Comparison of ENCODE assay signal across 8 mouse cellular contexts in the genomic region with DNA sequence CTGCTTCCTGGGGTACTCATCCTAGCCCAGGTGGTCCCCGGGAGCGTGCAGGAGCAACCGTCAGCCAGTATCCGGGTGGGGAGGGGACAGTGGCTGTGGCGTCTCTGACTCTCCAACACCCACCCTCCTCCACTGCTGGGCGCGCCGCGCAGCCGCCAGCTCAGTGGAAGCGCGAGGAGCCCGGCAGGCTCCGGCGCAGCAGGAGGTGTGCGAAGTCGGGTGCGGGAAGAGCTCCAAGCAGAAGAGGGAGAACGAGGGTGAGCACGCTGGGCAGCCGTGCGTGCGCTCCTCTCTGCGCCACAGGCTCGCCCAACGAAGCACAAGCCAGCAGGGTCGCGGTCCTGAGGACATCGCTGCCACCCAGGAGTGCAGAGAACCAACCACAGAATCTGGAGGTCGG. TPM values are rescaled to one million over a fixed set of nuclear protein-coding genes. Genes with fewer than 3 reads are reported as not detected.
A peak's percentile ranks its signal among the peaks of the same experiment; 100 is the strongest.
DNase-seq lines count a peak whose midpoint lies in the region; ATAC-seq and TF ChIP-seq lines count a peak whose summit lies in the region.

TSS of gene Ntsr1 (plus strand) at position 236 of the 400 bp plus-strand sequence.

- no peak for DNase-seq in heart, postnatal 14 days
- peak; percentile 64 for DNase-seq in brain, embryonic 14.5 days (ENCODE audit: low read depth)
- DNase-seq in hindbrain, embryonic 11.5 days (ENCODE audit: low spot score): peak; percentile 43
- no peak for DNase-seq in ovary, postnatal 10 days (ENCODE audit: low spot score)

- TF ChIP-seq CTCF in brain, embryonic 14.5 days (IDR thresholded peaks at IDR 0.05; ENCODE audit: borderline replicate concordance, extremely low read depth, insufficient read depth, insufficient read length): no peak

- H3K9me3 ChIP-seq in heart, embryonic 16.5 days (replicated peaks; ENCODE audit: control insufficient read depth, low read length): no peaks in the 10 kb centered on the region
- no peaks in the 10 kb centered on the region for H3K9me3 ChIP-seq in hindbrain, embryonic 11.5 days (ENCODE audit: control insufficient read depth, low read length)
- no peaks in the 10 kb centered on the region for H3K9me3 ChIP-seq in liver, embryonic 12.5 days (replicated peaks)
- H3K9me3 ChIP-seq in stomach, embryonic 16.5 days (replicated peaks; ENCODE audit: control insufficient read depth, low read length): no peaks in the 10 kb centered on the region

- H3K4me1 ChIP-seq in heart, embryonic 16.5 days (ENCODE audit: control insufficient read depth, insufficient read depth, low read length): peaks cover 3% of the 10 kb centered on the region; the same call in 1 of the 2 replicates
- peaks cover 11% of the 10 kb centered on the region for H3K4me1 ChIP-seq in hindbrain, embryonic 11.5 days (replicated peaks; ENCODE audit: control insufficient read depth, insufficient read depth, low read length)
- no peaks in the 10 kb centered on the region for H3K4me1 ChIP-seq in liver, embryonic 12.5 days
- H3K4me1 ChIP-seq in stomach, embryonic 16.5 days (ENCODE audit: control insufficient read depth, insufficient read depth, low read length): peaks cover 18% of the 10 kb centered on the region

- ATAC-seq in heart, embryonic 16.5 days (replicated peaks; ENCODE audit: extremely low read depth, insufficient read depth, low FRiP score): no peak
- 0 out of 2 replicates have a peak, but pooled peaks have one; percentile 37 for ATAC-seq in hindbrain, embryonic 11.5 days (ENCODE audit: low FRiP score)
- ATAC-seq in liver, embryonic 12.5 days: no peak
- ATAC-seq in stomach, embryonic 16.5 days (ENCODE audit: insufficient read depth, low FRiP score): no peak
- ATAC-seq in CD4-positive, CD25-positive, alpha-beta regulatory T cell, adult 4 months: no peak

- TF ChIP-seq POLR2A in brain, embryonic 14.5 days (IDR thresholded peaks at IDR 0.05; ENCODE audit: borderline replicate concordance, extremely low read depth, insufficient read depth, insufficient read length, poor library complexity, severe bottlenecking): no peak

- no peaks in the 10 kb centered on the region for H3K36me3 ChIP-seq in heart, embryonic 16.5 days (ENCODE audit: control insufficient read depth, insufficient read depth)
- no peaks in the 10 kb centered on the region for H3K36me3 ChIP-seq in hindbrain, embryonic 11.5 days (ENCODE audit: control insufficient read depth, insufficient read depth, low read length)
- H3K36me3 ChIP-seq in liver, embryonic 12.5 days: no peaks in the 10 kb centered on the region
- no peaks in the 10 kb centered on the region for H3K36me3 ChIP-seq in stomach, embryonic 16.5 days (ENCODE audit: control insufficient read depth, insufficient read depth, low read length)

- intact Hi-C loops in heart, postnatal 14 days (cut with DNase I): no loop called here

- WGBS in heart, embryonic 16.5 days: under 1% methylated on average over 30 of the region's 30 CpGs
- WGBS in hindbrain, embryonic 11.5 days: under 1% methylated on average over 30 of the region's 30 CpGs
- 1% methylated on average over 30 of the region's 30 CpGs for WGBS in liver, embryonic 12.5 days (ENCODE audit: insufficient replicate concordance)
- WGBS in stomach, embryonic 16.5 days: under 1% methylated on average over 30 of the region's 30 CpGs

- peaks cover 47% of the 10 kb centered on the region for H3K27me3 ChIP-seq in heart, embryonic 16.5 days (ENCODE audit: control insufficient read depth, insufficient read depth, low read length)
- H3K27me3 ChIP-seq in hindbrain, embryonic 11.5 days (ENCODE audit: control insufficient read depth, insufficient read depth, low read length): peaks cover 27% of the 10 kb centered on the region
- H3K27me3 ChIP-seq in liver, embryonic 12.5 days (replicated peaks): peaks cover 54% of the 10 kb centered on the region
- H3K27me3 ChIP-seq in stomach, embryonic 16.5 days (ENCODE audit: control insufficient read depth, insufficient read depth, low read length): peaks cover 34% of the 10 kb centered on the region

- peak within 1 kb of the TSS; percentile 58 for H3K4me2 ChIP-seq in heart, embryonic 16.5 days (ENCODE audit: low read depth, low read length)
- H3K4me2 ChIP-seq in hindbrain, embryonic 11.5 days (replicated peaks; ENCODE audit: low read depth, low read length): peak within 1 kb of the TSS; percentile 53
- H3K4me2 ChIP-seq in liver, embryonic 12.5 days: peak within 1 kb of the TSS; percentile 39
- peak within 1 kb of the TSS; percentile 53 for H3K4me2 ChIP-seq in stomach, embryonic 16.5 days (ENCODE audit: low read depth, low read length)

- H3K9ac ChIP-seq in heart, embryonic 16.5 days (ENCODE audit: low read length): no peak within 1 kb of the TSS
- H3K9ac ChIP-seq in hindbrain, embryonic 11.5 days (ENCODE audit: low read depth, low read length): peak within 1 kb of the TSS; percentile 34; the same call in 1 of the 2 replicates
- no peak within 1 kb of the TSS for H3K9ac ChIP-seq in liver, embryonic 12.5 days
- peak within 1 kb of the TSS; percentile 31 for H3K9ac ChIP-seq in stomach, embryonic 16.5 days (ENCODE audit: low read length)

- H3K4me3 ChIP-seq in heart, embryonic 16.5 days (ENCODE audit: low read length): peak within 1 kb of the TSS; percentile 37
- H3K4me3 ChIP-seq in hindbrain, embryonic 11.5 days (ENCODE audit: low read depth, low read length): peak within 1 kb of the TSS; percentile 29
- H3K4me3 ChIP-seq in liver, embryonic 12.5 days: 0 out of 2 replicates have a peak within 1 kb of the TSS, but pooled peaks have one; percentile 2
- peak within 1 kb of the TSS; percentile 37 for H3K4me3 ChIP-seq in stomach, embryonic 16.5 days (replicated peaks; ENCODE audit: low read length)

- no peak within 1 kb of the TSS for H3K27ac ChIP-seq in heart, embryonic 16.5 days (ENCODE audit: low read length)
- no peak within 1 kb of the TSS for H3K27ac ChIP-seq in hindbrain, embryonic 11.5 days (ENCODE audit: low read depth, low read length)
- H3K27ac ChIP-seq in liver, embryonic 12.5 days: no peak within 1 kb of the TSS
- H3K27ac ChIP-seq in stomach, embryonic 16.5 days (ENCODE audit: low read length): peak within 1 kb of the TSS; percentile 60; the same call in 1 of the 2 replicates

RNA-seq across cellular contexts. Expression of gene Ntsr1, which starts in this region (rescaled TPM):
- 1.9 and 2.0 TPM in 2 replicates for polyA plus RNA-seq in heart, embryonic 16.5 days (2015; fragmentation: Nextera tagmentation; extraction: Ambion mirVana)
- total RNA-seq in heart, postnatal 14 days (2021): not detected
- polyA plus RNA-seq in brain, embryonic 14.5 days (2012; rRNA removed): 3.6 and 4.3 TPM in 2 replicates
- polyA plus RNA-seq in hindbrain, embryonic 11.5 days (2014; fragmentation: Nextera tagmentation; extraction: Ambion mirVana): 0.15 and 0.31 TPM in 2 replicates
- polyA plus RNA-seq in liver, embryonic 12.5 days (2016; fragmentation: Nextera tagmentation; extraction: Ambion mirVana): 0.12 and 0.31 TPM in 2 replicates
- polyA plus RNA-seq in stomach, embryonic 16.5 days (2015; fragmentation: Nextera tagmentation; extraction: Ambion mirVana): 0.34 and 0.59 TPM in 2 replicates
- not detected for polyA plus RNA-seq in CD4-positive, CD25-positive, alpha-beta regulatory T cell, adult 4 months (2017; shearing (Covaris generic))

Comparison
In these comparisons a context has a peak if more than half of its experiments do, and no peak if none do; other contexts are left out.
1. Peak in DNase-seq, ATAC-seq, H3K4me3 ChIP-seq, H3K9ac ChIP-seq and H3K4me2 ChIP-seq in hindbrain, embryonic 11.5 days; RNA of the gene not detected or under 1 TPM.